Mouse (Mus musculus): ENCODE data around the gene Rab40b. TPM values are rescaled to one million over a fixed set of nuclear protein-coding genes. Genes with fewer than 3 reads are reported as not detected.

Rab40b gene
- total and polyA plus RNA-seq, 3 experiments = not detected

GRCm38 (mm10) chr11:121392405-121392804, 4.4 kb upstream of the Rab40b start:
- dilution Hi-C loops (cut with MboI; ENCODE audit: extremely low pct_ligation_motif_present, extremely low pct_unique_long_range_greater_than_20kb, low sequenced_read_pairs) = no loop called here
- Histone ChIP-seq H3K9me3 (replicated peaks; ENCODE audit: low read length) (peaks cover 3% of the 10 kb centered on the region), H3K27me3 (replicated peaks) (peaks cover 21% of the 10 kb centered on the region), H3K4me3 (replicated peaks in 1 of 3; ENCODE audit: low read depth in 2 of 3, low read length in 2 of 3, poor library complexity in 1 of 3) (no peak overlapping the region), H3K79me2 (replicated peaks; ENCODE audit: control insufficient read depth, extremely low read depth, insufficient read depth, poor library complexity, severe bottlenecking) (no peaks in the 10 kb centered on the region), H3K36me3 (replicated peaks in 1 of 2; ENCODE audit: control insufficient read depth in 1 of 2, insufficient read depth in 1 of 2, low read length in 1 of 2) (no peaks in the 10 kb centered on the region), H3K4me1 (ENCODE audit: control insufficient read depth in 1 of 2, insufficient read depth in 2 of 2) (peaks cover 0 to 4% of the 10 kb centered on the region in 2 experiments; a peak in 3 of 4 replicates), H3K4me2 (ENCODE audit: insufficient read depth, low read depth, poor library complexity, severe bottlenecking) (no peak overlapping the region), H3K27ac (ENCODE audit: insufficient read depth, low read depth) (no peak overlapping the region), H3K9ac (ENCODE audit: insufficient read depth, low read depth) (no peak overlapping the region)
- no peak for DNase-seq (ENCODE audit: extremely low read depth)
- TF ChIP-seq MXI1 (IDR thresholded peaks at IDR 0.05; ENCODE audit: low read depth, low read length) (no peak), BHLHE40 (IDR thresholded peaks at IDR 0.05; ENCODE audit: low read depth, low read length) (no peak), ZMIZ1 (IDR thresholded peaks at IDR 0.05; ENCODE audit: low read depth, low read length) (no peak), NRF1 (IDR thresholded peaks at IDR 0.05; ENCODE audit: low read depth, low read length) (no peak), JUN (IDR thresholded peaks at IDR 0.05; ENCODE audit: insufficient read depth, low read depth, low read length) (no peak), ZNF384 (IDR thresholded peaks at IDR 0.05; ENCODE audit: low read depth, low read length) (no peak), NELFE (IDR thresholded peaks at IDR 0.05; ENCODE audit: low read depth, low read length) (no peak), MEF2A (IDR thresholded peaks at IDR 0.05; ENCODE audit: borderline replicate concordance, low read depth, low read length) (no peak), USF1 (IDR thresholded peaks at IDR 0.05; ENCODE audit: low read depth, low read length) (no peak), MAFK (IDR thresholded peaks at IDR 0.05; ENCODE audit: insufficient replicate concordance, low read length) (no peak)
- in situ Hi-C loops (cut with MboI; ENCODE audit: low pct_ligation_motif_present, low pct_unique_long_range_greater_than_20kb, low sequenced_read_pairs) = no loop called here

GRCm38 (mm10) chr11:121390793-121391192, 2.7 kb upstream of the Rab40b start:
- Histone ChIP-seq H3K4me3 (replicated peaks in 1 of 3; ENCODE audit: low read depth in 2 of 3, low read length in 2 of 3, poor library complexity in 1 of 3) (no peak overlapping the region), H3K9me3 (replicated peaks; ENCODE audit: low read length) (peaks cover 3% of the 10 kb centered on the region), H3K36me3 (replicated peaks in 1 of 2; ENCODE audit: control insufficient read depth in 1 of 2, insufficient read depth in 1 of 2, low read length in 1 of 2) (no peaks in the 10 kb centered on the region), H3K79me2 (replicated peaks; ENCODE audit: control insufficient read depth, extremely low read depth, insufficient read depth, poor library complexity, severe bottlenecking) (no peaks in the 10 kb centered on the region), H3K27me3 (replicated peaks) (peaks cover 30% of the 10 kb centered on the region), H3K4me1 (ENCODE audit: control insufficient read depth in 1 of 2, insufficient read depth in 2 of 2) (peaks cover 0 to 4% of the 10 kb centered on the region in 2 experiments; a peak in 3 of 4 replicates), H3K27ac (ENCODE audit: insufficient read depth, low read depth) (no peak overlapping the region), H3K9ac (ENCODE audit: insufficient read depth, low read depth) (no peak overlapping the region), H3K4me2 (ENCODE audit: insufficient read depth, low read depth, poor library complexity, severe bottlenecking) (no peak overlapping the region)
- no peak for DNase-seq (ENCODE audit: extremely low read depth)
- in situ Hi-C loops (cut with MboI; ENCODE audit: low pct_ligation_motif_present, low pct_unique_long_range_greater_than_20kb, low sequenced_read_pairs) = no loop called here
- dilution Hi-C loops (cut with MboI; ENCODE audit: extremely low pct_ligation_motif_present, extremely low pct_unique_long_range_greater_than_20kb, low sequenced_read_pairs) = no loop called here
- no peak for TF ChIP-seq RCOR1 (conservative IDR thresholded peaks at IDR 0.05; ENCODE audit: low read depth, low read length)
- TF ChIP-seq ZMIZ1 (IDR thresholded peaks at IDR 0.05; ENCODE audit: low read depth, low read length) = no peak
- TF ChIP-seq UBTF (IDR thresholded peaks at IDR 0.05; ENCODE audit: low read depth, low read length) = no peak
- no peak for TF ChIP-seq ZNF384 (IDR thresholded peaks at IDR 0.05; ENCODE audit: low read depth, low read length)
- no peak for TF ChIP-seq MAX (IDR thresholded peaks at IDR 0.05; ENCODE audit: low read length)
- TF ChIP-seq BHLHE40 (IDR thresholded peaks at IDR 0.05; ENCODE audit: low read depth, low read length) = no peak
- no peak for TF ChIP-seq CHD1 (IDR thresholded peaks at IDR 0.05; ENCODE audit: low read depth, low read length)
- TF ChIP-seq HCFC1 (IDR thresholded peaks at IDR 0.05; ENCODE audit: low read depth, low read length) = no peak
- no peak for TF ChIP-seq SIN3A (IDR thresholded peaks at IDR 0.05; ENCODE audit: low read length)
- no peak for TF ChIP-seq USF1 (IDR thresholded peaks at IDR 0.05; ENCODE audit: low read depth, low read length)
- no peak for TF ChIP-seq MAZ (IDR thresholded peaks at IDR 0.05; ENCODE audit: low read depth, low read length)
- no peak for TF ChIP-seq ZC3H11A (IDR thresholded peaks at IDR 0.05; ENCODE audit: low read depth, low read length)
